Mouse (Mus musculus): ENCODE data around the gene Slc15a4.

GRCm38 (mm10) chr5:127633666-127634065 lies 969 bp upstream of the Slc15a4 start:
- TF ChIP-seq CTCF (IDR thresholded peaks at IDR 0.05; ENCODE audit: extremely low read depth, insufficient read length, insufficient replicate concordance, low read depth, low read length) (no peak), POLR2A (IDR thresholded peaks at IDR 0.05; ENCODE audit: low read depth, low read length) (no peak)

Data from small intestine, adult 2 months (tissue).